Mouse (Mus musculus) megakaryocyte, embryonic 14.5 days (primary cell): Measurements from ENCODE around the gene Scube1. TPM values are rescaled to one million over a fixed set of nuclear protein-coding genes. Genes with fewer than 3 reads are reported as not detected.
A peak's percentile ranks its signal among the peaks of the same experiment; 100 is the strongest.

Experiments
- H3K27me3 ChIP-seq: replicated peaks from 2 replicates; pipeline ENCODE3; 2012; ENCODE audit warnings: inconsistent platforms
- H3K36me3 ChIP-seq: replicated peaks from 2 replicates; pipeline ENCODE3; 2012; ENCODE audit warnings: low read length, inconsistent platforms, mixed read lengths
- H3K4me1 ChIP-seq: 2 replicates; pipeline ENCODE4 v1.6.1; 2012; ENCODE audit warnings: inconsistent platforms
- H3K4me3 ChIP-seq: replicated peaks from 2 replicates; pipeline ENCODE3; 2012; ENCODE audit warnings: moderate library complexity, mild to moderate bottlenecking, inconsistent platforms
- H3K9me3 ChIP-seq: 2 replicates; pipeline ENCODE4 v1.6.1; 2012; ENCODE audit warnings: inconsistent platforms
- FLI1 ChIP-seq: IDR thresholded peaks from 2 replicates; pipeline ENCODE4 v1.6.1; 2012; ENCODE audit warnings: low read length, inconsistent platforms, mixed read lengths
- GATA1 ChIP-seq: IDR thresholded peaks from 3 replicates; pipeline ENCODE4 v1.6.1; 2012; ENCODE audit warnings: mixed read lengths, low read length, inconsistent platforms, borderline replicate concordance
- polyA plus RNA-seq: library from polyadenylated mRNA; stranded (reverse); fragments of >175 nt; gene quantifications from 2 replicates; pipeline ENCODE4 v1.2.3, GENCODE M21; 2012; ENCODE audit warnings: low replicate concordance; ENCODE audit not compliant: insufficient read depth

The Scube1 gene
- polyA plus RNA-seq, 1 experiment = not detected

DNA sequence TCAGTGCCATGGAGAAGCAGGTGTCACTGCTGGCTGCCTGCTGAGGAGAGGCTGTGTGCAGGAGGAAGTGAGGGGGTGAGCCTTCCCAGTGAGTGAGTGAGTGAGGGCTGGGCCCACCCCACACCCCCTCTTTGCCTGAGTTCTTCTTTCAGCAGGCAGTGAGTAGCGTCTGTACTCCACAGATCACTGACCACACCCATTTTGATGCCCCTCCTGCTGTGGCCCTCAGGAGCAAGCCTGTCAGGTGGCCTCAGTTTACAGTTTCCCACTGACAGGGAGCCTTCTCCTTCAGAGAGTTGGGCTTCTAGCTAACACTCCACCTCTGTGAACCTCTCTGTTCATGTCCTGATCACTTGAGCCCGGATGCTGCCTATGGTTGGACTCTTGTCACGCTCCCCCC, 89.6 kb downstream of the Scube1 start:
- Histone ChIP-seq H3K9me3 (peaks cover 21% of the 10 kb centered on the region), H3K36me3 (no peaks in the 10 kb centered on the region), H3K27me3 (peaks cover 62% of the 10 kb centered on the region), H3K4me1 (peaks cover 3% of the 10 kb centered on the region; the same call in 1 of the 2 replicates), H3K4me3 (no peak overlapping the region)
- TF ChIP-seq FLI1 = no peak
- TF ChIP-seq GATA1 = no peak

DNA sequence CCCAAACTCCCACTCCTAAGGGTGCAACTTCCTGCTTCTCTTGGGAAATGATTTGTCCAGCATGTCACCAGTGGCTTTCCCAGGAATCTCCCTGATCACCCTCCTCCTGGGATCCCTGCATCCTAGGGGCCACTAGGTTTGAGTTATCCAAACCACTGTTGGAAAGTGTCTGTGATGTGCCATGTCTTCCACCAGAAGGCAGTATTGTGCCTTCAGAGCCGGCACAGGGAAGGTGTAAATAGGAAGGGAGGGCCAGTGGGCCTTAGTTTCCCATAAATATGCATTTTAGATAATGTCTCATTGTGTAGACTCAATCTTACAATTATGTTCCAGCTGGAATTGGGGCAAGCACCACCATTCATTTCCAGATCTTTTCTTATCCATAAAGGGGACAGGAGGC, 90.7 kb downstream of the Scube1 start:
- peaks cover 33% of the 10 kb centered on the region for H3K9me3 ChIP-seq
- H3K4me1 ChIP-seq = peaks cover 8% of the 10 kb centered on the region
- no peak overlapping the region for H3K4me3 ChIP-seq
- no peak for TF ChIP-seq GATA1
- no peak for TF ChIP-seq FLI1
- no peaks in the 10 kb centered on the region for H3K36me3 ChIP-seq
- peaks cover 53% of the 10 kb centered on the region for H3K27me3 ChIP-seq

DNA sequence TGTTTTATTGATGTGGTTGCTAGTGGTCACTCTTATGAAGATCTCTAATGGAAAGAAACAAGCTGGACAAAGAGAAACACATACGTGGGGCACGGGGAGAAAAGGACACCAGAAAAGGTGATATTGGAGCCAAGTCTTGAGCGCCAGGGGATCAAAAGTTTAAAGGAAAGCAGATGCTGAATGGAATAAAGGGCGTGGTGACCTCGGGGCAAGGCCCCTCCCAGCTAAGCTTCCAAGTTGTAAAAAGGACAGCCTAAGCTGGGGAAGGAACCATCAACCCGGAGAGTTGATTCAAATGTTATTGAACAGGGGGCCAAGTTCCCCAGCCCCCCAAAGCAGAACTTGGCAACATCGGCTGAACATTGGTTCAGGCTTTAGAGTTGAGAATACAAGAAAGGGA, 93.8 kb downstream of the Scube1 start:
- Histone ChIP-seq H3K36me3 (no peaks in the 10 kb centered on the region), H3K9me3 (peaks cover 42% of the 10 kb centered on the region), H3K4me1 (peaks cover 21% of the 10 kb centered on the region), H3K27me3 (peaks cover 36% of the 10 kb centered on the region), H3K4me3 (no peak overlapping the region)
- TF ChIP-seq GATA1 (no peak), FLI1 (no peak)

DNA sequence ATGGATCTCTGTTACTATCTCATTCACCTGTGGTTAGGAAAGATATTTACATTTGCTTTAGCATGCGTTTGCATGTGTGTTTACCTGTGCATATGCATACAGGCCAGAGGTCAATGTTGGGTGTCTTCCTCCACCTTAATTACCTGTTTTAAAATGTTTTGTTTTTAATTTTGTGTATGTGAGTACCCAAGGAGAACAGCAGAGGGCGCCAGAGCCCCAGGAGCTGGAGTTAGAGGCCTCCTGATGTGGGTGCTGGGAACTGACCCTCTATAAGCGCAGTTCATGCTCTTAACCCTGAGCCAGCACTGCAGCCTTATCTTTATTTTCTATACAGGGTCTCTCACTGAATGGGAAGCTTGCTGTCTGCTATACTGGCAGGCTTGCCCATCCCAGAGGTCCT, 95.1 kb downstream of the Scube1 start:
- H3K4me3 ChIP-seq = no peak overlapping the region
- peaks cover 21% of the 10 kb centered on the region for H3K4me1 ChIP-seq
- no peak for TF ChIP-seq GATA1
- H3K27me3 ChIP-seq = peaks cover 31% of the 10 kb centered on the region
- peaks cover 42% of the 10 kb centered on the region for H3K9me3 ChIP-seq
- no peaks in the 10 kb centered on the region for H3K36me3 ChIP-seq

DNA sequence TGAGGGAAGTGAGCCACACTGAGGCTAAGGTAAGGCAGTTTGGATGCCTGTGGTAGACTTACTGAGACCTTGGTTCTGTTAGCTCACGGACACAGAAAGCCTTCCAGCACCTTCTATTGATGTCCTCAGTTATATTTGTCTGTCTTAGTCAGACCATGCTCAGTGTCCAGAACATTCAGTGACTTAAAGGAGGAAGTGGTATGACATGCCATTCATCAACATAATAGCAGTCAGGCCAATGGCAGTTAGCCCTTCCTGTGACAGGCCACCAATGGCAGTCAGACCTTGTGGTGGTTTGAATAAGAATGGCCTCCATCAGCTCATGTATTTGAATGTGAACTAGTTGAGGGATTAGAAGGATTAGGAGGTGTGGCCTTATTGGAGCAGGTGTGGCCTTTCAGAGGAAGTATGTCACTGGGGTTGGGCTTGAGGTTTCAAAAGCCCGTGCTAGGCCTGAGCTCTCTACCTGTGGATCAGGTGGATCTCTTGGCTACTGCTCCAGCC, 98.6 kb downstream of the Scube1 start:
- Histone ChIP-seq H3K4me3 (no peak overlapping the region), H3K27me3 (peaks cover 26% of the 10 kb centered on the region), H3K4me1 (peaks cover 21% of the 10 kb centered on the region), H3K9me3 (peaks cover 44% of the 10 kb centered on the region), H3K36me3 (no peaks in the 10 kb centered on the region)
- TF ChIP-seq GATA1 = no peak
- no peak for TF ChIP-seq FLI1

DNA sequence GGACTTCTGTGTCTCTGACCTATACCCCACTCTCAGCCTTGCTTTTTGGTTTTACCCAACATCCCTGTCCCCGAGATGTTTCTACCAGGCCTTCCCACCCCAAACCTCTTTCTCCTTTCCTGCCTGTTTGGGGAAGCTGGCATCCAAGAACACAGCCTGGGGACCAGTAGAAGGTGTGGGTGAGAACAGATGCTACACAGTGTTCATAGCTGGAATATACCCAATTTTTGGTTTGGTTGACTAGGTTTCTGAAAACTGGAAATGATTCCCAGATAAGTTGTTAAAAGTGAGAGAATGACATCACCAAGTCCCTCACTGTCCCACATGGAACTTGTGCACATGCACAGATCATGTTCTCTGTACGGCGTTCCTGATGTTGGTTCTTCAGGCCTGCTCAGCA, 109.6 kb downstream of the Scube1 start:
- H3K36me3 ChIP-seq = no peaks in the 10 kb centered on the region
- peaks cover 4% of the 10 kb centered on the region for H3K4me1 ChIP-seq
- no peak overlapping the region for H3K4me3 ChIP-seq
- no peak for TF ChIP-seq GATA1
- TF ChIP-seq FLI1 = no peak
- peaks cover 76% of the 10 kb centered on the region for H3K27me3 ChIP-seq
- peaks cover 5% of the 10 kb centered on the region for H3K9me3 ChIP-seq

DNA sequence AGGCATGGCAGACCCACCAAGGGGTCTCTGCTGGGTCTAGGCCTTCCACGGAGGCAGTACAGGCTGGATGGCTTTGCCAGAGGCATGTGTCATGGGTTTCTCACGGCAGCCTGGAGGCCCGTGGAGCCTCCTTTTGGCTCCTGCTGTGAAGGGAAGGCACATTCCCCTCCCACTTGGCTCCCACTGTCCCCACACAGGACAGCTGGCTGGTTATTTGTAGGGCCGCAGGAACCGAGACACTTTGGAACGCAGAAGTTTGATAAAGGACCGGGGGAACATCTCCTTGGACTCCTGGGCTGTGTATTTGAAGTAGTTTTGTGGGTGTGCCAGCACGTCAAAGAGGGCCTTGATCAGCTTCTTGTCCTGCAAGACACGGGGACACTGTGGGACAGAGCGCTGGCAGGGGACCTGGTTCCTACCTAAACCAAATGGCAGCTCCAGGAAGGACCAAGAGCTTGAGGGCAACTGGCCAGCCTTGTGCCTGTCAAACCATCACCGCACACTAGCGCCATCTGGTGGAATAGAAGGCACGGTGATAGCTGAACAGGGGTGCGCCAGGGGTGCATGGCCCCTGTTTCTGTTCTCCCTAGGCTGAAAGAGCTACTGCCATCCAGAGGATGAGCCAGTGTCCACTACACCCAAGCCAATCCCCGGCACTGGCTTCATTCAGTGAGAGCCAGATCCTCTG, 117.6 kb downstream of the Scube1 start:
- Histone ChIP-seq H3K27me3 (peaks cover 43% of the 10 kb centered on the region), H3K9me3 (no peaks in the 10 kb centered on the region), H3K36me3 (no peaks in the 10 kb centered on the region), H3K4me3 (peak overlapping the region; percentile 8), H3K4me1 (peaks cover 54% of the 10 kb centered on the region)
- no peak for TF ChIP-seq GATA1
- TF ChIP-seq FLI1 = no peak

DNA sequence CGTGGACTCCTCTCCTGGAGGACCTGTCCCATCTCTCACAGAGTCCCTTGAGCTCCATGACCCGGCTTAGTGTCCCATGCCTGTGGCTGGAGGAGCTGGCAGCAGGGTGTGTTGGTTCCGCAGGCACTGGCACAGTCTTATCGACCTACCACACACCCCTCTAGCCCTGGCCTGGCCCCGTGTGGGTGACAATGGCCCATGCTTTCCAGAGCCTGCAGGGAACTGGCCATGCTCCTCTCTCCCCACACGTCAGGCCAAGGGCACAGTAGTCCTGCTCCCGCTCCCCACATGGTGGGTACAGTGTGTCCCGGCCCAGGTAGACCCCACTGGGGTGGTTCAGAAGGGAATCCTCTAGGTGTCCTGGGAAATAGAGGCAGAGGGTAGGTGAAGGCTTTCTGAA, 118.1 kb downstream of the Scube1 start:
- no peak for TF ChIP-seq GATA1
- TF ChIP-seq FLI1 = no peak
- no peaks in the 10 kb centered on the region for H3K9me3 ChIP-seq
- H3K27me3 ChIP-seq = peaks cover 38% of the 10 kb centered on the region
- no peaks in the 10 kb centered on the region for H3K36me3 ChIP-seq
- peaks cover 59% of the 10 kb centered on the region for H3K4me1 ChIP-seq
- no peak overlapping the region for H3K4me3 ChIP-seq

DNA sequence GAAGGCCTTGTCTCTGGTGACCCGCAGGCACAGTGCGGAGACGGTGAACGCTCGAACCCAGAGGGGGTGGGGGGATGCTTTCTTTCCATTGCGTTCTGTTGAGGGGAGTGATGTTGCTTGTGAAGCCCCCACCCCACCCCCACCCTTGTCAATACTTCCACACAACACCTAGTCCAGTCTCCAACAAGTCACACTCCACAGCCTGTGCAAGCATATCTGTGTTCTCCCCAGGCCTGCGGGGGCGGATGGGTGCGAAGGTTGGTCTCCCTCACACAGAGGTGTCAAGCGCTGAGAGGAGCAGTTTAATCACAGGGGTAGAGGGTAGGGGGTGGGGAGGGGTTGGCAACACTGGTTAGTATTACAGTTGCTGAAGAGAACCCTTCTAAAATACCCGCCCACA, 118.6 kb downstream of the Scube1 start:
- no peaks in the 10 kb centered on the region for H3K9me3 ChIP-seq
- TF ChIP-seq FLI1 = no peak
- no peak for TF ChIP-seq GATA1
- peaks cover 36% of the 10 kb centered on the region for H3K27me3 ChIP-seq
- H3K36me3 ChIP-seq = no peaks in the 10 kb centered on the region
- H3K4me3 ChIP-seq = no peak overlapping the region
- H3K4me1 ChIP-seq = peaks cover 61% of the 10 kb centered on the region

DNA sequence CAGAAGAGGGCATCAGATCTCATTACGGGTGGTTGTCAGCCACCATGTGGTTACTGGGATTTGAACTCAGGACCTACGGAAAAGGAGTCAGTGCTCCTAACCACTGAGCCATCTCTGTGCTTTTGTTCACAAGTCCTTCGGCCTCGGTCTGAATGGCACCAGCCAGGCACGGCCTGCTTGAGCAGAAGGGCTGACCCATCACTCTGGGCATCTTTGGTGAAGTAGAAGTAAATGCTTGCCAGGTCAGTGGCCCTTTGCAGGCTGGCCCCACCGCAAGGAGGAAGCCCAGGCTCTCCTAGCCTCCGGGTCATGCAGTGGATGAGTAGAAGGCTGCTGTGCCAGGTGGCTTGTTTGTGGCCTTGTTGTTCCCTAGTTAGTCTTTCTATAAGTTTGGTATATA, 121.4 kb downstream of the Scube1 start:
- H3K36me3 ChIP-seq = no peaks in the 10 kb centered on the region
- H3K9me3 ChIP-seq = no peaks in the 10 kb centered on the region
- peaks cover 17% of the 10 kb centered on the region for H3K27me3 ChIP-seq
- peaks cover 74% of the 10 kb centered on the region for H3K4me1 ChIP-seq
- TF ChIP-seq FLI1 (no peak), GATA1 (no peak)
- H3K4me3 ChIP-seq = no peak overlapping the region
